Mouse (Mus musculus) left cerebral cortex, adult 18-20 months (tissue): ENCODE results near the gene Ccdc28b. TPM values are rescaled to one million over a fixed set of nuclear protein-coding genes. Genes with fewer than 3 reads are reported as not detected.

Source experiments
- DNase-seq, 2 experiments: peaks; one replicate each; pipeline ENCODE4 v3.0.0; 2021 to 2022; ENCODE audit warnings: low spot score in 2 of 2, mixed read lengths in 1 of 2
- total RNA-seq, 2 experiments: library from RNA; stranded (reverse); gene quantifications; 2 replicates each; pipeline ENCODE4 v1.2.3; 2021

Ccdc28b gene
- total RNA-seq, 2 experiments from 2014 or later = 45.9 to 53.5 TPM

DNA sequence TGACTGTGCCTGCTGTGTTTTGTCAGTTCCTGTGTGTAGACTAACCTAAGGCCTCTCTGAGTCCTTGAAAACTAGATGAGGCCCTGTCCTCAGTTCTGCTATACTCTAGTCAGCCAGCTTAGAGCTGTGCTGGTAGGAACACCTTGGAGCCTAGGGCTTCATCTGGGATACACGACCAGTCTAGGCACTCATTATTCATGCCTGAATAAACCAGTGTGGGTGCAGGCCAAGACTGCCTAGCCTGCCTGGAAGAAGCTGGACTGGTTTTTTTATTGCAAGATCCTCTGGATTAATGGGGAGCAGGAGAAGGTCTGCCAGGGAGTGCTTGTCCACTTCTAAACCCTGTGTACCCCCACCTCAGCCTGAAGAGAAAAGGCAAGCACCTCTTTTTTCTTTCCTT is 36.8 kb downstream of the Ccdc28b start:
- no peak for DNase-seq

DNA sequence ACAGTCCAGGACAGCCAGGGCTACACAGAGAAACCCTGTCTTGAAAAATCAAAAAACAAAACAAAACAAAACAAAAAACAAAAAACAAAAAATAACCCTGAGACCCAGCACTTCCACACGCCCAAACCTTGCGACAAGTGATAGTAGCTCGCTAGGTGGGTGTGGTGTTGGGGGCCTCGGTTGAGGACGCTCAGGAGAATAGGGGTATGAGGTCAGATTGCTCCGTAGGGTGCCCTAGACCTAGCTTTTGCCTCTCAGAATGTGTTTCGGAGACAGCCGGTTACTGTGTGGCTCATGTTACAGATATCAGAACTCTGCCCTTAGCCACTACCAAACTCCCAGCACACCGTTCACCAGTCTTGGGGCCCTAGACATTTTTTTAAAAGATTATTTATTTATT is 38.0 kb downstream of the Ccdc28b start:
- no peak for DNase-seq

DNA sequence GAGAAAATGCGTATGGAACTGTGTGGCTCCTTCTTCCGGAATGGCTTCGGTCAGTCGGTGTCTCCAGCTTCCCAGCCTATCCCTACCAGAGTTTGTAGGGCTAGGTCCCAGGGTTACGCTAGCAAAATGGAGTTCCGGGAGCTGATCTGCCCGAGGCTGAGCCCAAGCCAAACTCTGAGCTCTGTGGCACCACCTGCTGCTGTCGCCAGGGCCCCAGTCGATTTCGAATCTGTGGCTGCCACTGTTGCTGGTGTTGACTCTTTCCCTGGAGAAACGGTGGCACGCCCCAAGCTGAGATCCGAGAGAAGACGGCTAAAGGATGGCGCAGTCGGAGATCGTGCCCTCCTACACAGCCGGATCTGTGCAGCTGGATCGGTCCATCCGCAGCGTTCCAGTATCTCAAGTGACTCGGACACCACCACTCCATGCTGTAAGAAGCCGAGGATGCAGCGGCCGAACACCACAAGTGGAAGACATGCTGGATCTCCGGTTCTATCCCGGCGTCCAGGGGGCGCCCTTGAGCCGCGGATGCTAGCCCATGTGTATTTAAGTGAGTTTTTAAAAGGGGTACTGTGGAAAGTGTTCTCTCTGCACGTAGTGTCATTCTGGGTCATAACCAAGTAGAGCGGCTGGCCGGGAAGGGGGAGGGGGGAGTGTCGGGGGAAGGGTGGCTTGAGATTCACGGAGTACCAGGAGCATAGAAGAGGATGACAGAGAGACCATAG is 38.7 kb downstream of the Ccdc28b start:
- peak; percentile 79 to 80 for DNase-seq

- DNase-seq = no peak
Observed at GRCm38 (mm10) chr4:129584370-129584769, 39.4 kb downstream of the Ccdc28b start.

DNA sequence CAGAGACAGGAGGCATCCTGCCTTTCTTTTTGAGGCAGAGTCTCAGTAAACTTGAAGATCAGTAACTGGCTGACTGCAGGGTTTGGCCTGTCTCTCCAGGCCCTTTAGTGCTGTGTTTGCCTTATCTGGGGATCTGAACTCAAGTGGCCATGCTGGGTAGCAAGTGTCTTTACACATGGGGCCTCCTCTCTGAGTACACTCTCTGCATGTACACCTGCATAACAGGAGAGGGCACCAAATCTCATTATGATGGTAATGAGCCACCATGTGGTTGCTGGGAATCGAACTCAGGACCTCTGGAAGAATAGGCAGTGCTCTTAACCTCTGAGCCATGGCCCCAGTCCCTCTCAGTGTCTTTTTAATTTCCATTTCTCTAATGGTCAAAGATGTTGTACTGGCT is 41.5 kb downstream of the Ccdc28b start:
- DNase-seq = no peak

DNA sequence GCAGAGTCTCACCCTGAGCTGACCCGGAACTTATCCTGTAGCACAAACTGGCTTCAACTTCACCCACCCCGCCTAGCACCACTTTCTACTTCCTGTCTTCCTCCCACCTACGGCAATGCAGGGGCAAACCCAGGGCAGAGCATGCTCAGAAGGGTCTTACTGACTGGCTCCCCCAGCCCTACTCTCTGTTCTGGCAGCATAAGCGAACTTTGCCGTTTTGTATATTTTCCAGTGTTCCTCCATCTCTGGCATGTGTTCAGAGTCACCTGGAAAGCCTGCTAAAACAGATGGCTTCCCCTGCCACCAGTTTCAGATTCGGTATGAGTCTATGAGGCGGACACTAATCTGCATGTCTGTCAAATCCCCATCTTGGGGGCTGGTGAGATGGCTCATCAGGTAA is 43.4 kb downstream of the Ccdc28b start:
- DNase-seq = no peak

DNA sequence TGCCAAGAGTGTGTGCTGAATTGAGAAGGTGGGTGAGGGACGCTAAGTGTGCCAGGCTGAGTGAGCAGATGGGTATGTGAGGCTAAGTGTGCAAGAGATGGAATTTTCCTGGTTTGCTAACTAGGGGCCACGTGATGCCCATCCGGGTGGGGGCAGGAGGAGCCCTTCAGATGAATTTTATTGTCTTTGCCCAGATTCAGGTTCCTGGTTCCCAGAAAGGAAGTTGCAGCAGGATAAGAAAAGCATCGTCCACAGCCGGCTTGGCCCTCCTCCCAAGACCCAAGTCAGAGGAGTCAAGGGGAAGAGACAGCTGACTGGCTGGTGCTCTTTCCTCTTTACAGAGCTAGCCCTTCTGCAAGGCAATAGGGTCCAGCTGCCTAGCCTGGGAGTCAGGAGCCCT is 45.3 kb downstream of the Ccdc28b start, which contains the start of gene Fam167b:
Gene Fam167b (minus strand): TSS at position 84 of the 400 bp plus-strand sequence.
- DNase-seq = no peak

DNA sequence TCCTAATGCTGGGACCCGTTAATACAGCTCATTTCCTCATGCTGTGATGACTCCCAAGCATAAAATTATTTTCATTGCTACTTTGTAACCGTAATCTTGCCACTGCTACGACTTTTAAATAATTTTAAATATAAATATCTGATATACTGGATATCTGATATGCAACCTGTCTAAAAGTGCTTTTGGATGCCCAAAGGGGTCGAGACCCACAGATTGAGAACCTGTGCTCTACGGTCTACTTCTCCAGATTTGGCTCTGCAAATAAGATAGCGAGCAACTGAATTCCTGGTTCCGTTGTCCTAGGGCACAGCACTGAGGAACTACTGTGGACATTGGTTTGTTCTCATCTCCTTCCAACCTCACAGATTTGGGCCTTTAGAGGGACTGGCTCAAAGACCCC is 46.1 kb downstream of the Ccdc28b start:
- no peak for DNase-seq

DNA sequence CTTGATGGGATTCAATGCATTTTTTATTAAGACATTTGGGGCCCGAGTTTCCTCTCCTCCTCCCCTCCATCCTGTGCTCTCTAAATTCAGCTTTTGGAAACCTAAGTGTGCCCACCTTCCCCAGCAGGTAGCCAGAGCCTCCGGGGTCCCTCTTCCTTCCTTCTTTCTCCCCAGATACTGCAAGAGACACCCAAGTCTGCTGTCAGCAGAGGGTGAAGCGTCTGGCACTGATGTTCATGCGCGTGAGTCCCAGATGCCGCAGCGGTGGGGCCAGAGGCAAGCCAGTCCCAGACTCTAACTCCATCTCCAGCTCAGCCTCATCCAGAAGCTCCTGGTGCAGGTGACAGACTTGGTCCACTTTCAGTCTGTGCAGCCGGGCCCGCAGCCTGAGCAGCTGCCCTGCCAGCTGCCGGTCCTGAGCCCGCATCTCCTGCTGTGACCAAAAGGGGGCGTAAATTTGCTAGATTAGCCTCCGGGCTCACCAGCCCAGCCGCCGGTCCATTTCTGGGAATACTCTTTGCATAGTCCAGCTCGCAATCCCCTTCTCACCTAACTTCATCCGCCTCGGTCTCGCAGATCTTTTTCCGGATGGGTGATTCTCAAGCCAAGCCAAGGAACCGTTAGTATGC is 46.8 kb downstream of the Ccdc28b start:
- peak; percentile 48 to 50 for DNase-seq

DNA sequence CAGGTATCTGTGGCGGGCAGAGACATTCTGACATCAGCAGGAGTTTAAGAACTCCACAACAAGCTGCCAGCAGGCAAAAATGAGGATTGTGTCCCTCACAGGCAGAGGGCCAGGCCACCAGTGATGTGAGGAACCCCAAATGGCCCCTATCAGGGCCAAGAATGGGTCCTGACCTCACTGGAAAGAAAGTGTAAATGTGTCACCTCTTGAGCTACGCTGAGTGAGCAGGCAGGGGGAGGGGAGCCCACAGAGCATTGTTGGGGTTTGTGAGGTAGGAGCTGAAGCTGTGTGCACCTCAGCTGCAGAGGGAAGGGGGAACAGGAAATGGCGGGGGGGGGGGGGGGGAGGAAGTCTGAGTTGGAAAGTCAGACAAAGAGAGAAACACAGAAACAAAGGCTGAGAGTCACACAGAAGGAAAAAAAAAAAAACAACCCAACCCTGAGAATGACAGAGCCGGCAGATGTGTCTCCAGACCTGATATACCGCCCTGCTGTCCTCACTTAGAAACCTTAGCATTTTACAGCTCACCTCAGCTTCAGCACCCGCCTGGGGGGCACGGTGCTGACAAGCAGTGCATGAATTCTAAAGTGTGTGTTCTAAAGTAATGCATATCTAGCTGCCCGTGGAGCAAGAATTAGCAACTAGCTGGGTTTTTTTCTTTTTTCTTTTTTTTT is 48.4 kb downstream of the Ccdc28b start:
- no peak for DNase-seq

DNA sequence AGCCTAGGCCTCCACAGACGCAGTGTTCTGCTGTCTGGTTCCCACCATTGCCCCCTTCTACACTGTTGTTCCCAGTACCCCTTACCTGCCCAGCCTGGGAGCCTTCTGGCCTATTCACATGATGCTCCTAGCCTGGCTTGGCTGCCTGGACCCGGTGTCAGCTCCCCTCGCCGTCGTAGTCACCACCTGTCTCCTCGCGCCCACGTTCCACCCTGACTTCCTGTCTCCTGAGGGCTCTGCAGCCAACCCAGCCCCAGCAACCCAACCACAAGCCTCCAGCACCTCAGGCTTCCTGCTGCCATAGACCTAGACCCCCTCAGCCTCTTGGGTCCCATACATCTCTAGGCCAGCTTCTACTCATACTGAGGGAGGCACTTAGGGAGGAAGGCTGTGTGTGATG is 50.3 kb downstream of the Ccdc28b start, which contains the start of gene Lck:
Gene Lck (minus strand): TSS at position 212 of the 400 bp plus-strand sequence.
- no peak for DNase-seq

- DNase-seq = no peak
Observed at GRCm38 (mm10) chr4:129573093-129573370, 50.7 kb downstream of the Ccdc28b start.

DNA sequence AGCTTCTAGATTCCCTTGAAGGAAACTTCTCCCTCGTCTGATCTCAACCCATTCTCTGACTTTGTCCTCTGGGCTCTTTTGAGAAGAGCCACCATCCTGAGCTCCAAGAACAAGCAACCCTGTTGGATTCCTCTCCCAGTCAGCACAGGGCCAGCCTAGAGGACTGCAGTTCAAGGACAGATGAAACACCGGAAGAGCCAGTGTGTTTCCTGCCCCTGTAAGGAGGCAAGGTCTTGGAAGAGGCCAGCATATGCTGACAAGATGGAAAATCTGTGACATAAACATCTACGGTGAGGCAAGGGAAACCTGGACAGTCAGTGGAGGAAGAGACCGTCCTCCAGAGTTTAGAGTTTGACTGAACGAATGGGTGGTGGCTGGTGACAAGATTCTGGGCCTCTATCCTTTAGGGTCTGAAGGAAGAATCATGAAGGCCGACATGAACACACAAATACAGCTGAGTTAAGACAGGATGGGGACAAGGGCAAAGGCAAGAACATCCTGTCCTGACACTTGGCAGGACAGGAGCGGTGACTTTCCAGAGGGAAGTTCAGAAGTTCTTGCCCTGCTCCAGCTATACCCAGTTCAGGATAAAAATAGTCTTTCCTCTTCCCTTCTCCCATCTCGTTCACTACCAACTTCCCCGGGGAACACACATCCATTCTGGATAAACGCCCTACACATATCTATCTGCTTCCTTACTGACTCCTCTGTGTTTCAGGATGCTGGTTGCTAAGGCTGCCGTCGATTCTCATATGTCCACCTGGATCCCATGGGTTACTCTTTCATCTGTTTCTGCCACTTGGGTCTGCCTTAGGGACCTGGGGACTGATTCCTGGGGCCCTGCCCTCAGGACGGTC is 51.3 kb downstream of the Ccdc28b start:
- no peak for DNase-seq

- no peak for DNase-seq
Observed at GRCm38 (mm10) chr4:129571551-129572084, 52.1 kb downstream of the Ccdc28b start.

GRCm38 (mm10) chr4:129570028-129570427 is 53.7 kb downstream of the Ccdc28b start:
- no peak for DNase-seq

Other genes with a start within 250 kb of the Ccdc28b start
- 1 to 10 TPM; 4.8 to 5.0 TPM for gene Zbtb8a, start 245.8 kb downstream of the Ccdc28b start, total RNA-seq
- 1 to 10 TPM; 6.2 to 7.2 TPM for gene Zbtb8b, start 183.1 kb downstream of the Ccdc28b start, total RNA-seq
- gene Bsdc1, start 162.4 kb downstream of the Ccdc28b start, total RNA-seq = 10 to 100 TPM; 59.8 to 62.7 TPM
- not detected for gene Tssk3, start 132.9 kb downstream of the Ccdc28b start, total RNA-seq
- gene Fam229a, start 132.8 kb downstream of the Ccdc28b start, total RNA-seq = under 1 TPM in 1 of 2 experiments, not detected in 1; 0.66 TPM
- 10 to 100 TPM; 58.3 to 84.6 TPM for gene Marcksl1, start 110.4 kb downstream of the Ccdc28b start, total RNA-seq
- gene Hdac1, start 81.2 kb downstream of the Ccdc28b start, total RNA-seq = 10 to 100 TPM; 21.5 to 22.7 TPM
- gene Lck, start 50.3 kb downstream of the Ccdc28b start, total RNA-seq = 1 to 10 TPM; 1.2 to 4.4 TPM
- gene Fam167b, start 45.4 kb downstream of the Ccdc28b start, total RNA-seq = under 1 TPM in 1 of 2 experiments, not detected in 1; 0.46 TPM
- gene Eif3i, start 23.3 kb downstream of the Ccdc28b start, total RNA-seq = 100 to 1,000 TPM; 124 to 128 TPM
- 10 to 100 TPM; 89.2 to 90.1 TPM for gene Tmem234, start 23.3 kb downstream of the Ccdc28b start, total RNA-seq
- 1 to 10 TPM; 4.1 to 4.5 TPM for gene Dcdc2b, start 9.7 kb downstream of the Ccdc28b start, total RNA-seq
- 10 to 100 TPM; 25.9 to 27.2 TPM for gene Iqcc, start 4.8 kb downstream of the Ccdc28b start, total RNA-seq
- gene Txlna, start 17.1 kb upstream of the Ccdc28b start, total RNA-seq = 10 to 100 TPM; 41.2 to 42.4 TPM
- 10 to 100 TPM; 91.4 to 93.4 TPM for gene Kpna6, start 48.8 kb upstream of the Ccdc28b start, total RNA-seq
- 10 to 100 TPM; 14.5 to 14.9 TPM for gene Tmem39b, start 72.9 kb upstream of the Ccdc28b start, total RNA-seq
- 10 to 100 TPM; 92.3 to 98.4 TPM for gene Khdrbs1, start 118.4 kb upstream of the Ccdc28b start, total RNA-seq
- 100 to 1,000 TPM; 137 to 141 TPM for gene Ptp4a2, start 187.3 kb upstream of the Ccdc28b start, total RNA-seq